Mouse (Mus musculus): ENCODE measurements around the gene Gtf3c5.

Gene Gtf3c5

GRCm38 (mm10) chr2:28533901-28534435 is 49.6 kb downstream of the Gtf3c5 start:
- DNase-seq: no peak

- DNase-seq: peak; percentile 78
These were observed 50.4 kb downstream of the Gtf3c5 start for GRCm38 (mm10) chr2:28532938-28533771.

GRCm38 (mm10) chr2:28530311-28530710 is 53.2 kb downstream of the Gtf3c5 start:
- DNase-seq: no peak

GRCm38 (mm10) chr2:28529856-28530255 is 53.7 kb downstream of the Gtf3c5 start:
- DNase-seq: no peak

GRCm38 (mm10) chr2:28528354-28528730 is 55.2 kb downstream of the Gtf3c5 start:
- no peak for DNase-seq

GRCm38 (mm10) chr2:28527436-28528353 is 55.9 kb downstream of the Gtf3c5 start:
- DNase-seq: no peak

- DNase-seq: peak; percentile 22
These were observed 57.3 kb downstream of the Gtf3c5 start for GRCm38 (mm10) chr2:28525943-28526876.

GRCm38 (mm10) chr2:28525219-28525942 is 58.2 kb downstream of the Gtf3c5 start:
- DNase-seq: no peak

GRCm38 (mm10) chr2:28524406-28524805 is 59.1 kb downstream of the Gtf3c5 start:
- DNase-seq: no peak

GRCm38 (mm10) chr2:28523643-28524117 is 59.9 kb downstream of the Gtf3c5 start:
- no peak for DNase-seq

- DNase-seq: no peak
These were observed 61.4 kb downstream of the Gtf3c5 start for GRCm38 (mm10) chr2:28522166-28522565.

GRCm38 (mm10) chr2:28521571-28522151 is 61.9 kb downstream of the Gtf3c5 start:
- DNase-seq: no peak

- DNase-seq: no peak
These were observed 63.0 kb downstream of the Gtf3c5 start for GRCm38 (mm10) chr2:28520581-28520980.

- DNase-seq: peak; percentile 37
These were observed 65.3 kb downstream of the Gtf3c5 start for GRCm38 (mm10) chr2:28518231-28518630.

GRCm38 (mm10) chr2:28517206-28517909 is 66.2 kb downstream of the Gtf3c5 start:
- DNase-seq: peak; percentile 73
